Mouse (Mus musculus) thymus, adult 2 months (tissue): ENCODE measurements around the gene Ccdc88a. TPM values are rescaled to one million over a fixed set of nuclear protein-coding genes. Genes with fewer than 3 reads are reported as not detected.

Source experiments
- DNase-seq: peaks from one replicate; pipeline ENCODE4 v3.0.0; 2021
- H3K27ac ChIP-seq: fragments of 200-500 bp; 2 replicates; pipeline ENCODE4 v1.5.1; 2012; ENCODE audit warnings: low read length, control low read depth; ENCODE audit not compliant: control insufficient read depth, insufficient read depth
- H3K27me3 ChIP-seq: fragments of 200-500 bp; 2 replicates; pipeline ENCODE4 v1.6.1; 2012; ENCODE audit warnings: mild to moderate bottlenecking, low read length, moderate library complexity, mixed read lengths; ENCODE audit not compliant: control insufficient read depth, insufficient read depth
- H3K36me3 ChIP-seq: fragments of 200-500 bp; 2 replicates; pipeline ENCODE4 v1.6.1; 2012; ENCODE audit warnings: mild to moderate bottlenecking, low read length, moderate library complexity; ENCODE audit not compliant: control insufficient read depth, insufficient read depth
- H3K4me1 ChIP-seq: fragments of 200-500 bp; replicated peaks from 2 replicates; pipeline ENCODE4 v1.6.1; 2012; ENCODE audit warnings: low read length; ENCODE audit not compliant: control insufficient read depth, insufficient read depth
- H3K4me3 ChIP-seq: fragments of 200-500 bp; 2 replicates; pipeline ENCODE4 v1.5.1; 2012; ENCODE audit warnings: mild to moderate bottlenecking, low read length, control low read depth, moderate library complexity; ENCODE audit not compliant: control insufficient read depth, insufficient read depth
- CTCF ChIP-seq: fragments of 200-500 bp; IDR thresholded peaks from 2 replicates; pipeline ENCODE4 v1.5.1; 2012; ENCODE audit warnings: mild to moderate bottlenecking, control low read depth, low read length, moderate library complexity, borderline replicate concordance; ENCODE audit not compliant: control insufficient read depth, poor library complexity, insufficient read depth; ENCODE audit errors: extremely low read depth
- POLR2A ChIP-seq: fragments of 200-500 bp; IDR thresholded peaks from 2 replicates; pipeline ENCODE4 v1.6.1; 2012; ENCODE audit warnings: mild to moderate bottlenecking, low read length, control low read depth, moderate library complexity; ENCODE audit not compliant: control insufficient read depth, poor library complexity, insufficient read depth; ENCODE audit errors: extremely low read depth
- WGBS: fragments of 180-500 bp; shearing (Covaris S2); methylation state at CpG from one replicate; pipeline ENCODE4 v1.1.7; 2018; 5-methylcytosine and 5-hydroxymethylcytosine counted together
- polyA plus RNA-seq: library from polyadenylated mRNA; depleted of rRNA; stranded (reverse); fragments of >200 nt; gene quantifications from 2 replicates; pipeline ENCODE4 v1.2.3, GENCODE M21; 2012; rRNA removed

The Ccdc88a gene
- 2.3 and 5.1 TPM in 2 replicates for polyA plus RNA-seq

GRCm38 (mm10) chr11:29373396-29374273 lies at the start of gene Ccdc88a:
Gene Ccdc88a, plus strand, starts transcription at chr11:29373658.
- no peaks in the 10 kb centered on the region; the same call in 1 of the 2 replicates for H3K27me3 ChIP-seq
- under 1% methylated on average over 104 of the region's 107 CpGs for WGBS
- peak; percentile 93 for DNase-seq
- no peak within 1 kb of the TSS for H3K27ac ChIP-seq
- peaks cover 3% of the 10 kb centered on the region; the same call in 1 of the 2 replicates for H3K4me1 ChIP-seq
- H3K36me3 ChIP-seq = no peaks in the 10 kb centered on the region
- peak; percentile 48; the same call in 1 of the 2 replicates for TF ChIP-seq CTCF
- peak; percentile 56; the same call in 1 of the 2 replicates for TF ChIP-seq POLR2A
- H3K4me3 ChIP-seq = peak within 1 kb of the TSS; percentile 88

- H3K4me1 ChIP-seq = no peaks in the 10 kb centered on the region
- no peaks in the 10 kb centered on the region for H3K36me3 ChIP-seq
- H3K4me3 ChIP-seq = no peak overlapping the region
- no peaks in the 10 kb centered on the region for H3K27me3 ChIP-seq
- no peak for TF ChIP-seq POLR2A
- TF ChIP-seq CTCF = no peak
- H3K27ac ChIP-seq = no peak overlapping the region
- no peak for DNase-seq
- WGBS = 66% methylated on average over 2 of the region's 2 CpGs
Measured at GRCm38 (mm10) chr11:29335505-29335904, 38.0 kb upstream of the Ccdc88a start.

- Histone ChIP-seq H3K4me3 (no peak overlapping the region), H3K27ac (no peak overlapping the region), H3K27me3 (no peaks in the 10 kb centered on the region), H3K4me1 (no peaks in the 10 kb centered on the region), H3K36me3 (no peaks in the 10 kb centered on the region)
- DNase-seq = no peak
- TF ChIP-seq POLR2A (no peak), CTCF (no peak)
- 85% methylated on average over 2 of the region's 2 CpGs for WGBS
Measured at GRCm38 (mm10) chr11:29341259-29341658, 32.2 kb upstream of the Ccdc88a start.

GRCm38 (mm10) chr11:29344891-29345657 lies 28.4 kb upstream of the Ccdc88a start:
- H3K27me3 ChIP-seq = no peaks in the 10 kb centered on the region
- no peak for DNase-seq
- H3K27ac ChIP-seq = no peak overlapping the region
- no peak overlapping the region for H3K4me3 ChIP-seq
- TF ChIP-seq CTCF (no peak), POLR2A (no peak)
- H3K4me1 ChIP-seq = no peaks in the 10 kb centered on the region
- 85% methylated on average over 4 of the region's 4 CpGs for WGBS
- H3K36me3 ChIP-seq = no peaks in the 10 kb centered on the region

GRCm38 (mm10) chr11:29345673-29346286 lies 27.7 kb upstream of the Ccdc88a start:
- H3K4me1 ChIP-seq = no peaks in the 10 kb centered on the region
- no peak for DNase-seq
- TF ChIP-seq CTCF (no peak), POLR2A (no peak)
- no peaks in the 10 kb centered on the region for H3K27me3 ChIP-seq
- H3K36me3 ChIP-seq = no peaks in the 10 kb centered on the region
- H3K27ac ChIP-seq = no peak overlapping the region
- no peak overlapping the region for H3K4me3 ChIP-seq
- 86% methylated on average over 4 of the region's 4 CpGs for WGBS

GRCm38 (mm10) chr11:29350891-29351290 lies 22.6 kb upstream of the Ccdc88a start:
- WGBS = 98% methylated on average over 2 of the region's 2 CpGs

More at GRCm38 (mm10) chr11:29350891-29351290, 22.6 kb upstream of the Ccdc88a start:
- no peak for DNase-seq
- no peaks in the 10 kb centered on the region for H3K27me3 ChIP-seq
- H3K36me3 ChIP-seq = no peaks in the 10 kb centered on the region
- H3K4me1 ChIP-seq = no peaks in the 10 kb centered on the region
- TF ChIP-seq CTCF = no peak
- no peak for TF ChIP-seq POLR2A
- H3K27ac ChIP-seq = no peak overlapping the region
- no peak overlapping the region for H3K4me3 ChIP-seq
